Mouse (Mus musculus): ENCODE results near the gene Nemp1. TPM values are rescaled to one million over a fixed set of nuclear protein-coding genes. Genes with fewer than 3 reads are reported as not detected.

Nemp1 gene
- total and polyA plus RNA-seq, 2 experiments from 2014 or later, result 1.4 to 3.2 TPM

- 51% methylated on average over 5 of the region's 5 CpGs for WGBS
- no peak overlapping the region for H3K9ac ChIP-seq (replicated peaks; ENCODE audit: low read length, poor library complexity, severe bottlenecking)
Observed at GRCm38 (mm10) chr10:127675859-127676398, 9.2 kb downstream of the Nemp1 start.

DNA sequence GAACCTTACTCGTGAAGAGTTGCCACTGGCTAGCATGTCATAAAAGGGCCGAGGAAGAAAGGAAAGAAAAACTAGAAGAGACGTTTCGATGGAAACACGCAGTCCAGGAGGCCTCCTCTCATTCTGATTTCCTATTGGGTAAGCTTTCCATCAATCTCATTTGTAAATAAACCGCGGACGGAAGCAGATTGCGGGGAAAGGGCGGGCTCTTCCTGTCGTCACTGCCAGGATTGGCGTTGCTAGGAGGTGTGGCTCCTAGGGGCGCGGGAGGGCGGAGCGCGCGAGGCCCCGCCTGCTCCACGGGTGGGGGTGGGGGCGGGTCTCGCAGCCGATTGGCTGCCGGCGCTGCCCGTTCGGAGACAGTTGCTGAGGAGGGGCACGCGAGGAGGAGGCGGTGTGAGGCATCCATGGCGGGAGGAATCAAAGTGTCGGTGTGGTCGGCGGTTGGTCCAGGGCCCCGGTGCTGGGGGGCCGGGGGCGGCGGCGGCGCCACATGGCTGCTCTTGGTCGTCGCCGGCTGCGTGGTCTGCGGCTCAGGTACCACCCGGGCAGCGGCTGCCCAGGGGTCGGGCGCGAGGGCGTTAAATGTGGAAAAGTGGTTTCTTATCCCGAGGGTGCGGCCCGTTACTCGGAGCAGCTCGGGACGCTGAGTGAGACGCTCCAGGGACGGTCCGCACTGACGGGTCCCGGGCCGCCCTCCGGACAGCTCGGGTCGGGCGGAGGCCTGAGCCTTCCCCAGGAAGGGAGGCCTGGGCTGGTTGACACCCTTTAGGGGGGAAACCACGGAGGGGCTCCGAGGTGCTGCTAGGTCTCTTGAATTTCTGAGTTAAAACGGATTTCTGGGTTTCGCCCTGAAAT lies 10.2 kb downstream of the Nemp1 start:
- Histone ChIP-seq H3K4me3 (ENCODE audit: low read depth, low read length) (peak overlapping the region; percentile 73), H3K27ac (ENCODE audit: low read depth, low read length) (peak overlapping the region; percentile 33; the same call in 1 of the 2 replicates), H3K36me3 (ENCODE audit: insufficient read depth, low read length) (no peaks in the 10 kb centered on the region), H3K9ac (replicated peaks; ENCODE audit: low read length, poor library complexity, severe bottlenecking) (peak overlapping the region; percentile 71), H3K27me3 (ENCODE audit: insufficient read depth, low read length) (no peaks in the 10 kb centered on the region), H3K4me2 (ENCODE audit: low read depth, low read length, poor library complexity, severe bottlenecking) (peak overlapping the region; percentile 99), H3K9me3 (ENCODE audit: low read length) (no peaks in the 10 kb centered on the region), H3K4me1 (ENCODE audit: insufficient read depth, low read length) (0 out of 2 replicates have a peak, but pooled peaks cover 4% of the 10 kb centered on the region)
- TF ChIP-seq CTCF (IDR thresholded peaks at IDR 0.05), result peak; percentile 1; the same call in 1 of the 2 replicates
- under 1% methylated on average over 65 of the region's 71 CpGs for WGBS
- ATAC-seq (ENCODE audit: low FRiP score), result peak; percentile 96
- peak; percentile 99 for DNase-seq (ENCODE audit: low spot score)

More at GRCm38 (mm10) chr10:127675859-127676398, 9.2 kb downstream of the Nemp1 start:
- no peaks in the 10 kb centered on the region for H3K36me3 ChIP-seq (ENCODE audit: insufficient read depth, low read length)
- ATAC-seq (ENCODE audit: low FRiP score), result no peak
- H3K27ac ChIP-seq (ENCODE audit: low read depth, low read length), result 0 out of 2 replicates have a peak overlapping the region, but pooled peaks have one; percentile 33
- 0 out of 2 replicates have a peak, but pooled peaks cover 4% of the 10 kb centered on the region for H3K4me1 ChIP-seq (ENCODE audit: insufficient read depth, low read length)
- H3K9me3 ChIP-seq (ENCODE audit: low read length), result no peaks in the 10 kb centered on the region
- peak overlapping the region; percentile 49 for H3K4me2 ChIP-seq (ENCODE audit: low read depth, low read length, poor library complexity, severe bottlenecking)
- TF ChIP-seq CTCF (IDR thresholded peaks at IDR 0.05), result no peak
- peak overlapping the region; percentile 73; the same call in 1 of the 2 replicates for H3K4me3 ChIP-seq (ENCODE audit: low read depth, low read length)
- H3K27me3 ChIP-seq (ENCODE audit: insufficient read depth, low read length), result no peaks in the 10 kb centered on the region
- no peak for DNase-seq (ENCODE audit: low spot score)

GRCm38 (mm10) chr10:127677591-127678336 lies 11.1 kb downstream of the Nemp1 start:
- Histone ChIP-seq H3K36me3 (ENCODE audit: insufficient read depth, low read length) (no peaks in the 10 kb centered on the region), H3K27ac (ENCODE audit: low read depth, low read length) (no peak overlapping the region), H3K27me3 (ENCODE audit: insufficient read depth, low read length) (no peaks in the 10 kb centered on the region), H3K9me3 (ENCODE audit: low read length) (no peaks in the 10 kb centered on the region), H3K9ac (replicated peaks; ENCODE audit: low read length, poor library complexity, severe bottlenecking) (peak overlapping the region; percentile 71), H3K4me2 (ENCODE audit: low read depth, low read length, poor library complexity, severe bottlenecking) (peak overlapping the region; percentile 99), H3K4me1 (ENCODE audit: insufficient read depth, low read length) (0 out of 2 replicates have a peak, but pooled peaks cover 4% of the 10 kb centered on the region), H3K4me3 (ENCODE audit: low read depth, low read length) (peak overlapping the region; percentile 73)
- ATAC-seq (ENCODE audit: low FRiP score) (no peak), DNase-seq (ENCODE audit: low spot score) (peak; percentile 93)
- TF ChIP-seq CTCF (IDR thresholded peaks at IDR 0.05), result peak; percentile 91
- 12% methylated on average over 14 of the region's 14 CpGs for WGBS

DNA sequence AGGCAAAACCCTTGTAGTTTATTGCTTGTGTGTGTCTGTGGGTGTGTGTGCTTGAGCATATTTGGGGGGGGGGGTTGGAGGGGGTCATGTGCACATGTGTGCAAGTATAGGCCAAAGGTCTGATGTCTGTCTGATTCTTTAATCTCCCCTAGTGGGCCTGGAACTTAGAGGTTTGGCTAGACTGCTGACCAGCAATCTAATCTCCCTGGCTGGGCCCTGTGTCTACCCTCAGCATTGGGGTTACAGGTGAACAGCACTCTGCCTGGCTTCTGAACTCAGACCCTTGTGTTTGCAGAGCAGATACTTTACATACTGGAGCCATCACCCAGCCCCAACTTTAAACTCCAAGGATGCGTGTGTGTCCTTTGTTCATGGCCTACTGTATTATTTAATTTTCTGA lies 12.5 kb downstream of the Nemp1 start:
- H3K4me3 ChIP-seq (ENCODE audit: low read depth, low read length), result no peak overlapping the region
- ATAC-seq (ENCODE audit: low FRiP score), result no peak
- H3K27me3 ChIP-seq (ENCODE audit: insufficient read depth, low read length), result no peaks in the 10 kb centered on the region
- H3K27ac ChIP-seq (ENCODE audit: low read depth, low read length), result no peak overlapping the region
- H3K36me3 ChIP-seq (ENCODE audit: insufficient read depth, low read length), result no peaks in the 10 kb centered on the region
- no peaks in the 10 kb centered on the region for H3K9me3 ChIP-seq (ENCODE audit: low read length)
- no peak overlapping the region for H3K9ac ChIP-seq (replicated peaks; ENCODE audit: low read length, poor library complexity, severe bottlenecking)
- H3K4me2 ChIP-seq (ENCODE audit: low read depth, low read length, poor library complexity, severe bottlenecking), result no peak overlapping the region
- DNase-seq (ENCODE audit: low spot score), result no peak
- 100% methylated on average over 1 of the region's 1 CpGs for WGBS
- no peak for TF ChIP-seq CTCF (IDR thresholded peaks at IDR 0.05)
- 0 out of 2 replicates have a peak, but pooled peaks cover 4% of the 10 kb centered on the region for H3K4me1 ChIP-seq (ENCODE audit: insufficient read depth, low read length)

- Histone ChIP-seq H3K4me1 (ENCODE audit: insufficient read depth, low read length) (0 out of 2 replicates have a peak, but pooled peaks cover 4% of the 10 kb centered on the region), H3K36me3 (ENCODE audit: insufficient read depth, low read length) (no peaks in the 10 kb centered on the region), H3K27ac (ENCODE audit: low read depth, low read length) (no peak overlapping the region), H3K9me3 (ENCODE audit: low read length) (no peaks in the 10 kb centered on the region), H3K9ac (replicated peaks; ENCODE audit: low read length, poor library complexity, severe bottlenecking) (no peak overlapping the region), H3K27me3 (ENCODE audit: insufficient read depth, low read length) (no peaks in the 10 kb centered on the region), H3K4me3 (ENCODE audit: low read depth, low read length) (no peak overlapping the region), H3K4me2 (ENCODE audit: low read depth, low read length, poor library complexity, severe bottlenecking) (no peak overlapping the region)
- 95% methylated on average over 3 of the region's 3 CpGs for WGBS
- ATAC-seq (ENCODE audit: low FRiP score), result no peak
- DNase-seq (ENCODE audit: low spot score), result no peak
- no peak for TF ChIP-seq CTCF (IDR thresholded peaks at IDR 0.05)
Observed at GRCm38 (mm10) chr10:127679881-127680280, 13.2 kb downstream of the Nemp1 start.
